Mouse (Mus musculus) right cerebral cortex, postnatal 25 days (tissue): ENCODE measurements around the gene Prdm13.

Experiments
- DNase-seq: peaks from one replicate; pipeline ENCODE4 v3.0.0; 2022

Gene Prdm13

DNA sequence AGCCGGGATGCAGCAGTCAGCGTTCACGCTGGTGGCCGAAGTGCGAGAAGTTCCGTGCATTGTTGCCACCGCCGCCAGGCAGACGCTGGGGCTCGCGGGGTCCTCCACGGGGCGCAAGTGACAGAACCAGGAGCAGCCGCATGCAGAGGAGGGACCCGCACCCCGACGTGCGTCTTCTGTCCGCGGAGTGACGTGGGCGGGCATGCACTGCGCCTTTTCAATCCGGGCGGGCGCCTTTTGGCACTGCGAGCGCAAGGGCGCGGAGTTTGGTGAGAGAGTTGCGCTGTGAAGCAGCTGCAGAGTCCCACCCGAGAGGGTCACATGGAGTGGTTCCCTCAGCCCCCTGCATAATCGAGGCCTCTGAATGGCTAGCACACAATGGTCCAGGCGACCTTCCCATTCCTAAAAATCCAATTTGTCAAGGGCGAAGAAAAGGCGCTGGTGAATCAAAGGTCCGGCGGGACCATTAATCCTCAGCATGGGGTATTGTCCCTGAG lies at the start of gene Prdm13:
TSS of gene Prdm13 (minus strand) at position 369 of the 497 bp plus-strand sequence.
- DNase-seq, result no peak

DNA sequence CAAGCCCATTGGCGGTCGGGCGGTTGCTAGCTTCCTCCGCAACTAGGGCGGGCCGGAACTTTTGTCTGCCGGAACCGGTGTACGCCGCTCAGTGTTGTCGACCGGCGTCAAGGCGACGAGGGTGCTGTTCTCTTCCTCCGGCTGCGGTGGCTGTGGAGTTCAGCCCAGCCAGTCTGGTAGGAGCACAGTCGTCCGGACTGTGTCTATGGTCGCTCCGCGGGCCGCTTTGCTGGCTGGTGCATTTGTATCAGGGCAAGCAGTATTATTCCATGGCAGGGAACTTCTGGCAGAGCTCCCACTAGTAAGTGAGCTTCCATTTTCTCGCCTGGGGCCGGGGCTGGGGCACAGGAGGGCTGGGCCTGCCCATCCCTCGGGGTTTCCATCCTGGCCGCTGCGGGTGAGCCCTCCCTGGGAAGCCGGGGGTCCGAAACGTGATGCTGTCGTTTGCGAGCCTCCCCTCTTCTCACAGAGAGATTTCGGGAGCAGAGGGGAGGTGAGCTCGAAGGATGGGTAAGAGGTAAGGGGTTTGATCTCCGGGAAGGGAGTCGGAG lies 41.9 kb upstream of the Prdm13 start, which contains the start of gene Ccnc:
TSS of gene Ccnc (plus strand) at position 87 of the 551 bp plus-strand sequence.
- DNase-seq, result peak; percentile 90

DNA sequence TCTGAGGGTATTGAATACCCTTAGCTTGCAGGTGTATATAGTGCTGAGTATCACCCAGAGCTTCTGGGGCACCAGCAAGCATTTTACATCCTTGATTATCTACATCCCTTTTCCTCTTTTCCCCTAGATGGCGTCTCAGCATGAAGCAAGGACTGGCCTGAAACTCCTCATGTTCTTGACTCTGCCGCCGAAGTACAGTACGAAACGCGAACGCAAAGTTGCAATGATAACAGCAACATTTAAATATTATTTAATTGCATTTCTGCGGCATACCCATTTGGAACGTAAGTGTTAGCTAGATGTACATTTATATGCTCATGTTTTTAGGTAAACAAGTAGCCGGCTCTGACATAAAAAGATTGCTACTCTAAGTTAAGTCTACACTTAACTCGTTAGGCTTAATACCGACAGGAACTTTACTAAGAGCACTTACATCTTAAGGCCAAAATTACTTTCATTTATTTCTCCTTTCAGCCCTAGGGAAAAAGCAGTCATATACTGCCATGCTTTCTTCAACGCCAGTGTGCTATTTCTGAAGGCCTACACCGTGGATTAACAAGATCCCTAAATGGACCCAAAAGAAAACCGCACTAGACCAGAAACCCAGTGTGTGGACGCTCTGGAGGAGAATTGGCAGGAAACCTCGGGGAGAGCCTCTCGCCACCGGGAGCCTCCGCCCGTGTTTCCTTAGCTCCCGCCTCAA lies 41.3 kb upstream of the Prdm13 start:
- DNase-seq, result peak; percentile 14

DNA sequence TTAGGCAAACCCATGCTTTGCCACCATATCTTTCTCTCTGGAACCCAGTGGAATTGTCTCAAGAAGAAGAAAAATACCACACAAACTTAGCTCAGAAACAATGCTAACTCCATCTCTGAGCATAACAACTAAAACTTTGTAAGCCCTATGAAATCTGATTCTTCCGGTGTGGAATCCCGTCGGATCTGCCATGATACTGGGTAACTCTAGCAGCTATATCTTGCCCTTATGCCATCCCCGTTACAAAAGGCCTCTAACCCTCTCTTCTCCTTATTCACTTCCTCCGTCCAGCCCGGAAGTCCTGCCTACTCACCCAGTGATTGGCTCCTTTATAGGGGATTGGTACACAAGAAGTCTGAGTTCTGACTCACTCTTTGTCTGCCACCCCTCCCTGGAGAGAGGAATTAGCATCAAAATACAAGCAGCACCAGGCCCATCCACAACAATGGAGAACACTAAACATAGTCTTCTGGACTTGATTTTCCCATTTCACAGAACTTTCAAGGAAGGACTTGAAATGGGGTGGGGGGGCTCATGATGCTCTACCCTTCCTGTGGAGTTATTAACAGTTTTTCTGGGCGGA lies 37.1 kb upstream of the Prdm13 start:
- no peak for DNase-seq

DNA sequence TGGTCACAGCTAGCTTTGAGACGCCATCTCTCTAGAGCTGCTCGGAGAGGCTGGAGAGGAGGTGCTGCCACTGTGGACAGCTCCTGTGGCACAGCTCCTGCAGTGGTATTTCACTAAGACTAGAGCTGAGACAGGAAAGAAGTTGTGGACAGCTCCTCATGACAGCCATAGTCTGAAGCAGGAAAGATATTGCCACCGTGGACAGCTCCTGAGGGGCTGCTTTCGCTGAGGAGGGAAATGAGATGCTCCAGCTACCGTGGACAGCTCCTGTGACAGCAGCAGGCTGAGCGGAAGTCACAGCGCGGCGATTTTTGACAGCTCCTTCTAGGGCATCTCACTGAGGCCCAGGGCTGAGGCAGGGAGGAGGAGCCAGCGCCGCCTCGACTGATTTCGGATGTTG lies 26.4 kb upstream of the Prdm13 start:
- DNase-seq, result no peak

DNA sequence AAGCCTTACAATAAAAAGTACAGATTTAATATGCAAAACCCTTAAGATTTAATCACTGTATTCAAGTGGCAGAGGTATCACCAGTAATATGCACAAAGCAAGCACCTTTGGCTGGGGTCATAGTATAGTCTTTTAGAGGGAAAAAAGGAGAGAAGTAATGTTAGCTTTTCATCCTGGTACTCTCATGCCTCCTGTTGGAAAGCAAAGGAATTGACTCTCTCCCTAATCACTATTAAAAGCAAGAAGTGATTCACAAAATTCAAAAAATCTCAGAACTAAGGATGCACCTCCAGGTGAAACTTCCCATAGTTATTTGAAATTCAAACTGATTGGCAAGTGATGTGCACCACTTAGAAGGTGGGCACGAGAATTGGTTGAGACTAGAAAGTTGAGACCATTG lies 19.3 kb upstream of the Prdm13 start:
- no peak for DNase-seq

DNA sequence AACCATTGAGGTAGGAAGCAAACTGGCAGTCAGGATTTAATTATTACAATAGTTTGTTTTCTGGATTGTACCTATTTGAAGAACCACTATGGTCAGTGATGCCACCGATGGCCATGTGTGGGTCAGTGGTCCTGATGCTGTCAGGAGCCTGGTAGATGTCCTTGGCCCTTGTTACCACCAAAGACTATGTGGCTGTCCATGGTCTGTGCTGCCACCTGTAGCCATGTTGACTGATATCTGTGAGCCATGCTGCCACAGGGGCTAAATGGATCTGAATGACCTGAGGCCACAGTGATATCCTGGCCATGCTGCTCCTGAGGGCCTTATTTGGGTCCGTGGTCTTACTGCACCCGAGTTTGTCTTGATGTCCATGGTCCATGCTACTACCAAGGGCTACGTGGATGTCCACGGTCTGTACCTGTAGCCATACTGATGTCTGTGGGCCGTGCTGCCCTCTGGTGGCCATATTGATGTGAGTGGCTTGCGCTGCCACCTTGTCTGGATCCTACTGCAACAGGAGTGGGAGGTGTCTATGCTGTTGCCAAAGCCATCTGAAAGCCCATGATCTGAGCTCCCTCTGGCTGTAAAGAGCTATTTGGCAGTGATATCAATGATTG lies 10.0 kb upstream of the Prdm13 start:
- no peak for DNase-seq

DNA sequence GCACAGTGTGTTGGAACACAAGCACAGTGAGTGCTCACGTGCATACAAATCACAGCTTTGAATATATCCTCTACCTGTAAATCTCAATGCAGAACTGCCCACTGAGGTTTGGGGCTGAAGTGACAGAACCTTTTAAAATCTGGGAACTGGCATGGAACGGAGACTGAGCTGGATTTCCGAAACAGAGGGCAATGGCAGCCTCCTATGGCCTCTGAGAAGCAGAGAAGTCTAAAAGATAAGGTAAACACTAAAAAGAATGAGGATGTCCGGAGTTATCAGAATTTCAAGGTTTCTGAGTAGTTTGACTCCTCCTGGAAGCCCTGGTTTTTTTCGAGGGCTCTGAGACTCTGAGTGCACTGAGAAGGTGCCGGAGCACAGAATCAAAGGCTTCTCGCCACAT lies 4.5 kb upstream of the Prdm13 start:
- no peak for DNase-seq

DNA sequence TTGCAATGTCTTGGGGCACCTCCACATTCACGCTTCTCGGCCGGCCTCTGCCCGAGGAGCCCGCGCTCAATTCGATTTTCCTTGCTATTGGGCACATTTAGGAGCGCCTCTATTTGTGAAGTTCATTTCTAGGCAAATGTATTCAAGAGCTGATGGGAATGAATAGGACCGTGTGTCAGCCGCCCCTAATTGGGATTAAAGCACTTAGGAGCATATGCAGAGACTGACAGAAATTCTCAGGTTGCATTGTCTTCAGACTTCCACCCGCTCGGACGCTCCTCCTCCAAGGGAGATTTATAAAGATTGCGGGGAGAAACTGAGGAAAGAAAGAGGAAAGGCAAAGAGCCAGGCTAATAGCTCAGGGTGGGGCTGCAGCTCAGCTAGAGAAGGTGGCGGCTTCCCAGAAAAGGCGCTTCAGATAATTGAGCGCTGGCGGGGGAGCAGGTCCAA lies 3.8 kb upstream of the Prdm13 start:
- DNase-seq, result no peak

DNA sequence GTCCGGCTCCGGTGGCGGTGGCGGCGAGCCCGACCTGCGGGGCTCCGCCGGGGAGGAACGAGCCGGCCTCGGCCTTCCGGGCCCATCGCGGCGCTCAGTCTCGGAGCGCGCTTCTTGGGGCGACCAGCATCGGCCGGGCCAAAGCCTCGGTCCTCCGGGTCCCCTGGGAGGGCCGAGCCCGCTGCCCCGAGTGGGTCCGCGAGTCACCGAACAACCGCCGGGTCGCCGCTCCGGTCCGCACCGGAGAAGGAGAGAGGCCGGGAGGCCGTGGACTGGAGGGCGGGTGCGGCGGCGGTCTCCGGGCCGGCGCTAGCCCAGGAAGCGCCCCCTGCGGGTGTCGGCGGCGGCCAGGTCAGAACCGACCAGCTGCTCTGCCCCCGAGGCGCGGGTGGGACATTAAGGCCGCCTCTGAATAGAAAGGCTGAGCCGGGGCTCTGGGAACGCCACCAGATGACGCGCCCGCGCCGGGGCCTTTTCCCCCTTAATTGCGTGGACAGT lies 3.0 kb upstream of the Prdm13 start:
- DNase-seq, result no peak

DNA sequence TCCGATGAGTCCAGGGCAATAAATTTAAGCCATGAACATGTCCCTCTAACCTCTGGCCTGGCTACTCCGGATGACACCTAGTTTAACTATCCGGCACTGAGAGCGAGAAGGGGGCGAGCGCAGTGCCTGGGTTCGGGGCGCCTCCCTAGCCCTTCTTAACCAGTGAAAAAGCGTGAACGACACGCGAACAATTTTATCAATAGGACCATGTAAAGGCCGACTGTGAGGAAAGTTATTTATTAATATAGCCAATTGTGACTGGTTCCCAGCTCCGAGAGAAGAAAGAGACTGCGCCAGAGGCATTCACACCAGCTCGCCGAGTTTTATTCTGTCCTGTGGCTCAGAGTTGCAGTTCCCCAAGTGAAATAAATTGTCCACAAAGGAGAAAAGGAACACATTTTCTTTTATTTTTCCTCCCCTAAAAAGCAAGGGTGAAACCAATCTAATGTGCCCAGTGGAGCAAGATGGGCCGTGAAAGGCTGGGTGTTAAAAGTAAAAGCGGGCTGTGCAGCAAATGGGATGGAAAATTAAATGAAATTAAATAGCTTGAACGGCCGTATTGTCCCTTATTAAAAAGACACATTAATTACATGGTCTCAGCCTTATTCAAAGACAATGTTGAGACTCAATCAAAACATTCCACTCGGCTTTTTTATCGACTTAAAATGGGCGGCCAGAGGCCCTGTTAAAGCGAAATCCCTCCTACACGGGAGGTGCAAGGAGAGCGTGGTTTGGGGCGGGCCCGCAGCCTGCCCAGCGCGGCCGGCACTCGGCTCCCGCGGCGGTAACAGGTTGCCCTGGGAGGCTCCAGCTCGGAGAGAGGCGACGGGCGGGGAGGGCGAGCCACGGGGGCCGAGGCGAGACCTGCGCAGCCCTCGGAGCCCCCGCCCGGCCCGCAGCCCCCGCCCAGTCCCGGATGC lies 2.3 kb upstream of the Prdm13 start:
- DNase-seq, result no peak

DNA sequence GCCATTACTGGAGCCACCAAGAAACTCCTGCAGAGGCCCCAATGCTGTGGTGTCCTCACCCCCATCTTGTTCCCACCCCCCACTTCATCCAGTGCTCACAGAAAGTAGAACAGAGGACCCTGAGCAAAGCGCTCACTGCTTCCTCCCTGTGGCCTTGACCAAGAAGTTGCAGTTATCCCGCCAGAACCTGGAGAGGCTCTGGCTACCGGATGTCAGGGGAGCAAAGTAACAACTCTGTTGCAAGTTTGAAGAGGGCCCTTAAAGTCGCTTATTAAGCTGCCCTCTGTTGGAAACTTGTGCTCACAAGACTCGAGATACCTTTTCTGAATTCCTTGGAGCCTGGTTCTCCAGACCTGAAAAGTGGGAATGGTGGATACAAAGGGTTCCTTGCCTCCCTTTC lies 1.2 kb upstream of the Prdm13 start:
- no peak for DNase-seq

DNA sequence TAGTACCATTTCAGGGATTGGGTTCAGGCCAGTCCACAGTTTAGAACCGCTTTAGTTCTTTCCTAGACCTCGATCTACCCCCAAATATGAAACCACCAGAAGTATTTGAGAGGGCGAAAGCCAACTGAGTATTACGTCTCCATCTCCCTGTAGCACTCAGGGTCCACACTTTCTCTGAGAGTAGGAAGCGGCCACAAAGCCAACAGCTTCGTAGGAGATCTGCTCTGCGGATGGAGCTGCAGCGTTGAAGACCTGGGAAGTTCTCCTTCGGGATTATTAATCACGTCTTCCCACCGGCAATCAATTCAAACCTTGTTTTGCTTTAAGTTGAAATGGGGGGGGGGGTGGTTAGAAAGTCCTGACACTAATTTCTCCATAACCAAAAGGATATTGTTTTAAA lies 653 bp upstream of the Prdm13 start:
- no peak for DNase-seq

DNA sequence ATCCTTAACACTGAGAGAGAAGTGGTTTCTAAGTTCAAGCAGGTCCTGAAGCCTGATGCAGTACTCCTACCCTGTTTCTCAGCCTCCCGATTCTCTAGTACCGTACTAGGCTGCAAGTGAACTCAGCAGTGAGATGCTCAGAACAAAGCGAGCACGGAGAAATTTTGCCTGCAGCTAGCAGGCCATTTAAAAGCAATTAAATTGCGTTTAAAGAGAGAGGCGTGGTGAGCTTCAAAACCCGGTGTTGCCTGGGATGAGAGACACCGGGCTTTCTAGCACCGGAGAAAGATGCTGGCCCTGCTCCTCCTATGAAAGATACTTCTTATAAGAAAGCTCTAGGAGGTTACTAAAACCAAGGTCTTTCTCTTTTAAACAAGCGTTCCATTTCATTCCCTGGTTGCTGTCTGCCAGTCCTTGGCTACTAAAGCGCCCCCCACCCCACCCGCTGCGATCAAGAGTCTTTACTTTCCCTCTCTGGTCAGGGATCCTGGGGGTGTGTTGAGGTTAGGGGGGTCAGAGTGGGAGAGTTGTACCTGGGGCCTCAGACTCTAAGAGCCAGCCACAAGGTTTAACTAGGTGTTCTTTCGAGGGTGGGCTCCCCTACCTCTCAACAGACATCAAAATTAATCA lies 1.3 kb downstream of the Prdm13 start:
- DNase-seq, result no peak

DNA sequence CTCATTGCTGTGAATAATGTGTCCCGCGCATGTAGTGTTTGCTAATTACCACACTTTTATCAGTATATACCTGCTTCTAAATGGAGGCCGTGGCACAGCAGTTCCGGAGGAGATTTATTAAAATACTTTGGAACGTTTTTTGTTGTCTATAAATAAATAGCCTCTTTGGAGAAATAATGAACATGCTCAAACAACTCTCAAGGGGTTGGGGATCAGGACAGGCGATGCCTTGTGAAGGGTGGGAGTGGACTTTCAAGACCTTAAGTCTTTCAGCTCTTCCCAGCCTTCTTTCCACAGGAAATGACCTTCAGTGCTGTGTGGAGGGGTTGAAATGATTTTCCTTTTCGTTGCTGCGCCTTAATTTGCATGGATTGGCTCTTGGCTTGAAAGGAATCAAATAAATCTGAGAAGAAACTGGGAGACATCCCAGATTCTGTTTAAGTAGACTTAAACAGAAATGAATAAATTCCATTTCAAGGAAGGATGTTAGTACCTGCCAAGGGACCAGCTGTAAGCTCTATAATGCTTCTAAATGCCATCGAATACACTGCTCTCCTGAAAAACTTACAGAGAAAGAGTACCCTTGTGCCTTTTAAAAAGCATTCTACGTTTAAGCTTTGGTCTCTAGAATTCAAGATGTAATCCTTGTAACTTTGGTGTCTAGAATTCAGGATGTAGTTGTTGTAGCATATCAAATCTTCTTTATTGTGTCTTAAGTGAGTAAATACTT lies 3.2 kb downstream of the Prdm13 start:
- no peak for DNase-seq

DNA sequence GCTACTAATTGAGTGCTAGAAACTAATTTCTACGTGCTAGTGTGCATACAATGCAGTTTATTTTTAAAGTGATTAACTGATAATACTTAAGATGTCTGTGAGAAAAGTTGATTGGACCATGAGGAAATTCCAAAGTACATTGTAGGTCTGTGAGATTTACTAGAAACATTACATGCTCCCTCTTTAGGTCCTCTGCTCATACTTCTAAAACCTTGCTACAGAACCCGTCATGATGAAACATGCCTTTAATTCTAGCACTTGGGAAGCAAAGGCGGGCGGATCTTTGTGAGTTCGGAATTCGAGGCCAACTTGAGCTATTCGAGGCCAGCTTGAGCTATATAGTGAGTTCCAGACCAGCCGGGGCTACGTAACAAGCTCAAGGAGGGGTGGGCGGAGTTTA lies 4.8 kb downstream of the Prdm13 start:
- no peak for DNase-seq

DNA sequence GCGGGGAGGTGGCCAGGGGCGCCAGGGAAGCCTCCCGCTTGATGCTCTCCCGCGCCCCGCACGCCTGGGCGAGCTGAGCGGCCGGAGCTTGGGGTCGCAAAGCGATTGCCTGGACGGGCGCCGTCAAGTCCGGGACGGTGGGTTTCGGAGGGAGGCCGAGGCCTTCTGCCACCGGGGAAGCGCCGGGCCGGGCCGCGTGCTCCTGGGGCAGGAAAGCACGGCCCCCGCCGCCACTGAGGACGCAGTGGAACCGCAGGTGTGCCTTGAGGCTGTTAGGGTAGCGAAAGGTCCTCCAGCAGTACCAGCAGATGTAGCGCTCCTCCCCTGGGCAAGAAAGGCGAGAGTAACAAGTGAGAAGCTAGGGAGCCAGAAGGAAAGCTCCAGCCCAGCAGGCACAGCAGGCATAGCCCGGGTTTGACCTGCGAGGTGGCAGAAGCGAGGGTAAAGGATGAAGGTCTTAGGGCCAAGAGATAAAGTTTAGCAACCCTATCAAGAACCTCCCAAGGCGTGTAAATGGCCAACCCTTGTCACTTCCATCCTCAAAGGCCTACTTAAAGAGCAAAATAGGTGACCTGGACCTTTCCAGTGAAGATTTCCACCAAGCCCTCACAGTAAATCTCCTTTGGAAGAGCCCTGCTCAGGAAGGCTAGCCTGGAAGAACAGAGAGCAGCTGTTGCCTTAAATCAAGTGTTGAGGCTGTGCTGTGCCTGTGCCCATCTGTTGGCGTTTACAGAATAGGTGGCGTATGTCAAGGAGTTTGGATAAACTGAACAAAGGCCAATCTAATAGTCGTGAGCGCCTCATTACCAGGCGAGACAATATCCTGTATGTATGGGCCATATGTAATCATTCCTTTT lies 5.9 kb downstream of the Prdm13 start:
- DNase-seq, result no peak

DNA sequence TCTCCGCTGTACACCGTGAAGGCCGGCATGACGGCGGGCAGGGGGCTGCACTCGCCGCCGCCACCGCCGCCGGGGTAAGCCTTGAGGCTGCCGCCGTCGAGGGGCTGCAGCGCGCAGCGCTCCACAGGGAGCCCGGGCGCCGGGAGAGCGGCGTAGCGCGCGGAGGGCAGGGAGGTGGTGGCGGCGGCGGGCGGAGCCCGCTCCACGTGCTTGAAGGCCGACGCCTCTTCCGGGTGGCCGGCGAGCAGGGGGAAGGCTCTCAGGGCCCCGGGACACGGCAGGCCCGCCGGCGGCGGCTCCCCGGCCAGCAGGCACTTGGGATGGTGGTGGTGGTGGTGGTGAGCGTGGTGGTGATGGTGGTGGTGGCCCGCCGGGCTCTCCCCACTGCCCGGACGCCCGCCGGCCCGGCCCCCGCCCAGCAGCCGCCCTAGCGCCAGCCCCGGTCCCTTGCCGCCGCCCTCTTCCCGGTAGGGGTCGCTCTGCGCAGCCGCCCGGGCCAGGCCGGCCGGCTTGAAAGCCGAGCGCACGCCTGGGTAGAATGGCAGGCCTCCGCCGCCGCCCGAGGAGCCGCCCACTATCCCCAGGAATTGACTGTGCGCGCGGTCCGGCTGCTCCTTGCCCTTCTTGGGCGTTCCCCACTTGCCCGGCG lies 6.7 kb downstream of the Prdm13 start:
- no peak for DNase-seq

DNA sequence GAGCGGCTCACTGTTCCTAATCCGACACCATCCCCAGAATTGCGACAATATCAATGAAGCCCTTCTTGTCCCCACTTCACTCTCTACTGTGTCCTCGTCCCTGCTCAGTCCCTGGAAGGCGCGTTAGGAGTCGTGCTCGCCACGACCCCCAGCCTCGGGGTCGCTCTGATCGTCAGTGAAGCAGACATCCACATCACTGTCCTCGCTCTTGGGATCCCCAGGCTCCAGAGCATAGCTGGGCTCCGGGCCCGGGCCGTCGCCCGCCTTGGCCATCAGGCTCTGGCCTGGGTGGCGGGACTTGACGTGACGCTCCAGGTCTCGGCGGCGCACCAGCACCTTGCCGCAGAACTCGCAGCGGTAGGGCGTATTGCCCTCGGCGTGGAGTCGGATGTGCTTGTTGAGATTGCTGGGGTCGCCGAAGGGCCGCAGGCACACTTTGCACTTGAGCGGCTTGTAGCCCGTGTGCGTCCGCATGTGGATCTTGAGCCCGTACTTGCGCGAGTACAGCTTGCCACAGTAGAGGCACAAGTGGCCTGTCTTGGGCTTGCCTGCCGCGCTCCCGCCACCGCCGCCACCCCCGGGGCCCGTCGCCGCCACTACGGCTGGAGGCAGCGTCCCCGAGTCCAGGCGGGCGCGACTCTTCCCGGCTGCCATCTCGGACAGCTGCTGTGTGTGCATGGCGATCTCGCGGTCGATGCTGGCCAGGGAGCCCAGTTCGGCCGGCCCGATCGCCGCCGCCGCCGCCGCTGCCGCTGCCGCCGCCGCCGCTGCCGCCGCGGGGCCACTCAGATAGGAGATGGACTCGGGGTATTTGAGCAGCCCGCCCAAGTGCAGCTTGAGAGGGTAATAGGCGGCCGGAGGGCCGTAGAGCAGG lies 7.4 kb downstream of the Prdm13 start:
- DNase-seq, result no peak
